Mouse (Mus musculus): Measurements from ENCODE around the gene Mlxip.

Mlxip gene

GRCm38 (mm10) chr5:123377120-123377955, 17.3 kb upstream of the Mlxip start:
- in situ Hi-C loops (cut with MboI; ENCODE audit: low pct_unique_long_range_greater_than_20kb in 1 of 2, low sequenced_read_pairs in 2 of 2, unreplicated experiment in 1 of 2) = loop anchor here in 1 of 2 experiments (5.0 kb wide), 1 partner anchor 65 kb away; no protein-coding TSS in a partner anchor

- in situ Hi-C loops (cut with MboI; ENCODE audit: low pct_unique_long_range_greater_than_20kb in 1 of 2, low sequenced_read_pairs in 2 of 2, unreplicated experiment in 1 of 2) = loop anchor here in 1 of 2 experiments (5.0 kb wide), 1 partner anchor 64 kb away; no protein-coding TSS in a partner anchor
Observed at GRCm38 (mm10) chr5:123378712-123379111, 15.9 kb upstream of the Mlxip start.

GRCm38 (mm10) chr5:123379504-123379931, 15.1 kb upstream of the Mlxip start:
- in situ Hi-C loops (cut with MboI; ENCODE audit: low pct_unique_long_range_greater_than_20kb in 1 of 2, low sequenced_read_pairs in 2 of 2, unreplicated experiment in 1 of 2) = loop anchor here in 1 of 2 experiments (5.0 kb wide), 1 partner anchor 63 kb away; no protein-coding TSS in a partner anchor

- in situ Hi-C loops (cut with MboI; ENCODE audit: low pct_unique_long_range_greater_than_20kb in 1 of 2, low sequenced_read_pairs in 2 of 2, unreplicated experiment in 1 of 2) = no loop called here
Observed at GRCm38 (mm10) chr5:123381968-123382367, 12.6 kb upstream of the Mlxip start.

- in situ Hi-C loops (cut with MboI; ENCODE audit: low pct_unique_long_range_greater_than_20kb in 1 of 2, low sequenced_read_pairs in 2 of 2, unreplicated experiment in 1 of 2) = no loop called here
Observed at GRCm38 (mm10) chr5:123382686-123383085, 11.9 kb upstream of the Mlxip start.

- in situ Hi-C loops (cut with MboI; ENCODE audit: low pct_unique_long_range_greater_than_20kb in 1 of 2, low sequenced_read_pairs in 2 of 2, unreplicated experiment in 1 of 2) = no loop called here
Observed at GRCm38 (mm10) chr5:123388452-123388851, 6.1 kb upstream of the Mlxip start.

- in situ Hi-C loops (cut with MboI; ENCODE audit: low pct_unique_long_range_greater_than_20kb in 1 of 2, low sequenced_read_pairs in 2 of 2, unreplicated experiment in 1 of 2) = no loop called here
Observed at GRCm38 (mm10) chr5:123390536-123391441, 3.8 kb upstream of the Mlxip start.

GRCm38 (mm10) chr5:123391442-123391809, 3.2 kb upstream of the Mlxip start:
- in situ Hi-C loops (cut with MboI; ENCODE audit: low pct_unique_long_range_greater_than_20kb in 1 of 2, low sequenced_read_pairs in 2 of 2, unreplicated experiment in 1 of 2) = no loop called here

GRCm38 (mm10) chr5:123393786-123394302, 754 bp upstream of the Mlxip start:
- in situ Hi-C loops (cut with MboI; ENCODE audit: low pct_unique_long_range_greater_than_20kb in 1 of 2, low sequenced_read_pairs in 2 of 2, unreplicated experiment in 1 of 2) = no loop called here

- in situ Hi-C loops (cut with MboI; ENCODE audit: low pct_unique_long_range_greater_than_20kb in 1 of 2, low sequenced_read_pairs in 2 of 2, unreplicated experiment in 1 of 2) = no loop called here
Observed at GRCm38 (mm10) chr5:123394957-123395881, 621 bp downstream of the Mlxip start.

- in situ Hi-C loops (cut with MboI; ENCODE audit: low pct_unique_long_range_greater_than_20kb in 1 of 2, low sequenced_read_pairs in 2 of 2, unreplicated experiment in 1 of 2) = no loop called here
Observed at GRCm38 (mm10) chr5:123396901-123397464, 2.4 kb downstream of the Mlxip start.

- in situ Hi-C loops (cut with MboI; ENCODE audit: low pct_unique_long_range_greater_than_20kb in 1 of 2, low sequenced_read_pairs in 2 of 2, unreplicated experiment in 1 of 2) = no loop called here
Observed at GRCm38 (mm10) chr5:123397786-123398185, 3.2 kb downstream of the Mlxip start.

- in situ Hi-C loops (cut with MboI; ENCODE audit: low pct_unique_long_range_greater_than_20kb in 1 of 2, low sequenced_read_pairs in 2 of 2, unreplicated experiment in 1 of 2) = no loop called here
Observed at GRCm38 (mm10) chr5:123398856-123399498, 4.4 kb downstream of the Mlxip start.

- in situ Hi-C loops (cut with MboI; ENCODE audit: low pct_unique_long_range_greater_than_20kb in 1 of 2, low sequenced_read_pairs in 2 of 2, unreplicated experiment in 1 of 2) = no loop called here
Observed at GRCm38 (mm10) chr5:123404480-123404879, 9.9 kb downstream of the Mlxip start.

GRCm38 (mm10) chr5:123406952-123407351, 12.4 kb downstream of the Mlxip start:
- in situ Hi-C loops (cut with MboI; ENCODE audit: low pct_unique_long_range_greater_than_20kb in 1 of 2, low sequenced_read_pairs in 2 of 2, unreplicated experiment in 1 of 2) = no loop called here

GRCm38 (mm10) chr5:123408176-123408575, 13.6 kb downstream of the Mlxip start:
- in situ Hi-C loops (cut with MboI; ENCODE audit: low pct_unique_long_range_greater_than_20kb in 1 of 2, low sequenced_read_pairs in 2 of 2, unreplicated experiment in 1 of 2) = no loop called here

GRCm38 (mm10) chr5:123412193-123412592, 17.6 kb downstream of the Mlxip start:
- in situ Hi-C loops (cut with MboI; ENCODE audit: low pct_unique_long_range_greater_than_20kb in 1 of 2, low sequenced_read_pairs in 2 of 2, unreplicated experiment in 1 of 2) = no loop called here
